Mouse (Mus musculus) midbrain, embryonic 16.5 days (tissue): ENCODE data around the gene Glp2r. TPM values are rescaled to one million over a fixed set of nuclear protein-coding genes. Genes with fewer than 3 reads are reported as not detected.

Experiments
- ATAC-seq: fragments of 200-750 bp; cut with Nextera tagmentation; 2 replicates; pipeline ENCODE4 v1.8.0; 2017; ENCODE audit warnings: moderate TSS enrichment
- H3K27ac ChIP-seq: fragments of 300-500 bp; sonication (generic); 2 replicates; pipeline ENCODE4 v1.5.1; 2014; ENCODE audit warnings: mild to moderate bottlenecking, low read length, mixed read lengths
- H3K27me3 ChIP-seq: fragments of 300-500 bp; sonication (generic); 2 replicates; pipeline ENCODE4 v1.6.1; 2014; ENCODE audit warnings: low read depth, low read length, mixed read lengths; ENCODE audit not compliant: control insufficient read depth, insufficient read depth
- H3K36me3 ChIP-seq: fragments of 300-500 bp; sonication (generic); 2 replicates; pipeline ENCODE4 v1.6.1; 2014; ENCODE audit warnings: mild to moderate bottlenecking, low read length, moderate library complexity, mixed read lengths; ENCODE audit not compliant: control insufficient read depth, insufficient read depth
- H3K4me1 ChIP-seq: fragments of 300-500 bp; sonication (generic); 2 replicates; pipeline ENCODE4 v1.6.1; 2014; ENCODE audit warnings: mild to moderate bottlenecking, low read length, mixed read lengths; ENCODE audit not compliant: control insufficient read depth, insufficient read depth
- H3K4me2 ChIP-seq: fragments of 300-500 bp; sonication (generic); 2 replicates; pipeline ENCODE4 v1.6.1; 2014; ENCODE audit warnings: mild to moderate bottlenecking, low read length, mixed read lengths
- H3K4me3 ChIP-seq: fragments of 300-500 bp; sonication (generic); 2 replicates; pipeline ENCODE4 v1.5.1; 2014; ENCODE audit warnings: low read depth, mild to moderate bottlenecking, low read length, moderate library complexity, mixed read lengths
- H3K9ac ChIP-seq: fragments of 300-500 bp; sonication (generic); 2 replicates; pipeline ENCODE4 v1.6.1; 2014; ENCODE audit warnings: low read depth, low read length, mixed read lengths
- H3K9me3 ChIP-seq: fragments of 300-500 bp; sonication (generic); replicated peaks from 2 replicates; pipeline ENCODE4 v1.6.1; 2014; ENCODE audit warnings: mild to moderate bottlenecking, low read length, mixed read lengths; ENCODE audit not compliant: control insufficient read depth, poor library complexity, severe bottlenecking
- WGBS: fragments of 180-500 bp; shearing (Covaris S2); extraction: QIAGEN DNeasy Blood & Tissue Kit; methylation state at CpG from one replicate; pipeline ENCODE4 v1.1.7; 2014; 5-methylcytosine and 5-hydroxymethylcytosine counted together
- polyA plus RNA-seq: library from polyadenylated mRNA; unstranded; fragments of >200 nt; fragmentation: Nextera tagmentation; extraction: Ambion mirVana; gene quantifications from 2 replicates; pipeline ENCODE4 v1.2.1, GENCODE M21; 2015

The Glp2r gene
- polyA plus RNA-seq, 1 experiment from 2014 or later = 0.15 TPM

GRCm38 (mm10) chr11:67738345-67738744, 32.6 kb downstream of the Glp2r start:
- no peak overlapping the region for H3K4me3 ChIP-seq
- no peaks in the 10 kb centered on the region for H3K36me3 ChIP-seq
- no peaks in the 10 kb centered on the region for H3K27me3 ChIP-seq
- no peak overlapping the region for H3K27ac ChIP-seq
- no peaks in the 10 kb centered on the region for H3K9me3 ChIP-seq
- ATAC-seq = no peak
- H3K9ac ChIP-seq = no peak overlapping the region
- H3K4me2 ChIP-seq = no peak overlapping the region
- H3K4me1 ChIP-seq = no peaks in the 10 kb centered on the region
- WGBS = 91% methylated on average over 6 of the region's 6 CpGs

GRCm38 (mm10) chr11:67734597-67734996, 36.4 kb downstream of the Glp2r start:
- Histone ChIP-seq H3K4me1 (no peaks in the 10 kb centered on the region), H3K4me3 (no peak overlapping the region), H3K9ac (no peak overlapping the region), H3K36me3 (no peaks in the 10 kb centered on the region), H3K4me2 (no peak overlapping the region), H3K27ac (no peak overlapping the region), H3K27me3 (no peaks in the 10 kb centered on the region), H3K9me3 (no peaks in the 10 kb centered on the region)
- WGBS = 82% methylated on average over 3 of the region's 3 CpGs
- no peak for ATAC-seq

- no peaks in the 10 kb centered on the region for H3K9me3 ChIP-seq
- H3K27me3 ChIP-seq = no peaks in the 10 kb centered on the region
- H3K27ac ChIP-seq = no peak overlapping the region
- no peaks in the 10 kb centered on the region for H3K36me3 ChIP-seq
- H3K9ac ChIP-seq = no peak overlapping the region
- WGBS = 80% methylated on average over 1 of the region's 1 CpGs
- no peak overlapping the region for H3K4me2 ChIP-seq
- H3K4me1 ChIP-seq = no peaks in the 10 kb centered on the region
- H3K4me3 ChIP-seq = no peak overlapping the region
- no peak for ATAC-seq
Observed at GRCm38 (mm10) chr11:67733726-67734125, 37.2 kb downstream of the Glp2r start.

- 71% methylated on average over 2 of the region's 2 CpGs for WGBS
- no peaks in the 10 kb centered on the region for H3K27me3 ChIP-seq
- H3K4me3 ChIP-seq = no peak overlapping the region
- no peak overlapping the region for H3K27ac ChIP-seq
- no peak overlapping the region for H3K4me2 ChIP-seq
- H3K4me1 ChIP-seq = no peaks in the 10 kb centered on the region
- H3K9ac ChIP-seq = no peak overlapping the region
- H3K36me3 ChIP-seq = no peaks in the 10 kb centered on the region
- no peak for ATAC-seq
- H3K9me3 ChIP-seq = no peaks in the 10 kb centered on the region
Observed at GRCm38 (mm10) chr11:67731056-67731455, 39.9 kb downstream of the Glp2r start.

- Histone ChIP-seq H3K4me3 (no peak overlapping the region), H3K9me3 (no peaks in the 10 kb centered on the region), H3K4me1 (no peaks in the 10 kb centered on the region), H3K27ac (no peak overlapping the region), H3K36me3 (no peaks in the 10 kb centered on the region), H3K9ac (no peak overlapping the region), H3K4me2 (no peak overlapping the region), H3K27me3 (no peaks in the 10 kb centered on the region)
- no peak for ATAC-seq
Observed at GRCm38 (mm10) chr11:67728726-67729125, 42.2 kb downstream of the Glp2r start.

- Histone ChIP-seq H3K27me3 (no peaks in the 10 kb centered on the region), H3K9ac (no peak overlapping the region), H3K4me1 (no peaks in the 10 kb centered on the region), H3K4me2 (no peak overlapping the region), H3K27ac (no peak overlapping the region), H3K36me3 (no peaks in the 10 kb centered on the region), H3K4me3 (no peak overlapping the region), H3K9me3 (no peaks in the 10 kb centered on the region)
- WGBS = 81% methylated on average over 6 of the region's 6 CpGs
- no peak for ATAC-seq
Observed at GRCm38 (mm10) chr11:67727095-67727494, 43.9 kb downstream of the Glp2r start.

- H3K36me3 ChIP-seq = no peaks in the 10 kb centered on the region
- 75% methylated on average over 8 of the region's 8 CpGs for WGBS
- no peak overlapping the region for H3K27ac ChIP-seq
- H3K4me1 ChIP-seq = no peaks in the 10 kb centered on the region
- H3K9me3 ChIP-seq = no peaks in the 10 kb centered on the region
- no peak overlapping the region for H3K4me3 ChIP-seq
- ATAC-seq = no peak
- no peaks in the 10 kb centered on the region for H3K27me3 ChIP-seq
- H3K9ac ChIP-seq = no peak overlapping the region
- no peak overlapping the region for H3K4me2 ChIP-seq
Observed at GRCm38 (mm10) chr11:67723231-67724013, 47.5 kb downstream of the Glp2r start.

- H3K4me2 ChIP-seq = no peak overlapping the region
- H3K9me3 ChIP-seq = no peaks in the 10 kb centered on the region
- no peak for ATAC-seq
- no peak overlapping the region for H3K4me3 ChIP-seq
- H3K36me3 ChIP-seq = no peaks in the 10 kb centered on the region
- no peaks in the 10 kb centered on the region for H3K4me1 ChIP-seq
- no peaks in the 10 kb centered on the region for H3K27me3 ChIP-seq
- WGBS = 75% methylated on average over 7 of the region's 7 CpGs
- no peak overlapping the region for H3K27ac ChIP-seq
- H3K9ac ChIP-seq = no peak overlapping the region
Observed at GRCm38 (mm10) chr11:67722399-67723156, 48.4 kb downstream of the Glp2r start.

- H3K4me3 ChIP-seq = no peak overlapping the region
- ATAC-seq = no peak
- H3K27me3 ChIP-seq = no peaks in the 10 kb centered on the region
- H3K4me2 ChIP-seq = no peak overlapping the region
- H3K36me3 ChIP-seq = no peaks in the 10 kb centered on the region
- no peaks in the 10 kb centered on the region for H3K4me1 ChIP-seq
- no peak overlapping the region for H3K27ac ChIP-seq
- 90% methylated on average over 5 of the region's 5 CpGs for WGBS
- H3K9ac ChIP-seq = no peak overlapping the region
- no peaks in the 10 kb centered on the region for H3K9me3 ChIP-seq
Observed at GRCm38 (mm10) chr11:67721485-67721884, 49.5 kb downstream of the Glp2r start.
